Mouse (Mus musculus) stomach, embryonic 16.5 days (tissue): ENCODE data around the gene Tmem9b. TPM values are rescaled to one million over a fixed set of nuclear protein-coding genes. Genes with fewer than 3 reads are reported as not detected.

Source experiments
- ATAC-seq: fragments of 200-750 bp; cut with Nextera tagmentation; 2 replicates; pipeline ENCODE4 v1.8.0; 2017; ENCODE audit warnings: moderate number of reproducible peaks, moderate TSS enrichment; ENCODE audit not compliant: insufficient read depth, low FRiP score
- H3K27ac ChIP-seq: fragments of 300-500 bp; sonication (generic); 2 replicates; pipeline ENCODE4 v1.5.1; 2014; ENCODE audit warnings: low read length
- H3K27me3 ChIP-seq: fragments of 300-500 bp; sonication (generic); 2 replicates; pipeline ENCODE4 v1.6.1; 2014; ENCODE audit warnings: low read length, control low read depth, mixed read lengths; ENCODE audit not compliant: control insufficient read depth, insufficient read depth
- H3K36me3 ChIP-seq: fragments of 300-500 bp; sonication (generic); 2 replicates; pipeline ENCODE4 v1.6.1; 2014; ENCODE audit warnings: low read length; ENCODE audit not compliant: control insufficient read depth, insufficient read depth
- H3K4me1 ChIP-seq: fragments of 300-500 bp; sonication (generic); 2 replicates; pipeline ENCODE4 v1.6.1; 2014; ENCODE audit warnings: low read length, control low read depth, mixed read lengths; ENCODE audit not compliant: control insufficient read depth, insufficient read depth
- H3K4me2 ChIP-seq: fragments of 300-500 bp; sonication (generic); 2 replicates; pipeline ENCODE4 v1.6.1; 2014; ENCODE audit warnings: low read depth, low read length, mixed read lengths
- H3K4me3 ChIP-seq: fragments of 300-500 bp; sonication (generic); replicated peaks from 2 replicates; pipeline ENCODE4 v1.5.1; 2014; ENCODE audit warnings: mild to moderate bottlenecking, low read length
- H3K9ac ChIP-seq: fragments of 300-500 bp; sonication (generic); 2 replicates; pipeline ENCODE4 v1.6.1; 2014; ENCODE audit warnings: low read length
- H3K9me3 ChIP-seq: fragments of 300-500 bp; sonication (generic); replicated peaks from 2 replicates; pipeline ENCODE4 v1.6.1; 2016; ENCODE audit warnings: low read length, control low read depth; ENCODE audit not compliant: control insufficient read depth
- WGBS: fragments of 180-500 bp; shearing (Covaris S2); extraction: QIAGEN DNeasy Blood & Tissue Kit; methylation state at CpG from one replicate; pipeline ENCODE4 v1.1.7; 2014; 5-methylcytosine and 5-hydroxymethylcytosine counted together
- polyA plus RNA-seq: library from polyadenylated mRNA; unstranded; fragments of >200 nt; fragmentation: Nextera tagmentation; extraction: Ambion mirVana; gene quantifications from 2 replicates; pipeline ENCODE4 v1.2.1, GENCODE M21; 2015

Tmem9b gene
- polyA plus RNA-seq, 1 experiment from 2014 or later = 78.6 TPM

DNA sequence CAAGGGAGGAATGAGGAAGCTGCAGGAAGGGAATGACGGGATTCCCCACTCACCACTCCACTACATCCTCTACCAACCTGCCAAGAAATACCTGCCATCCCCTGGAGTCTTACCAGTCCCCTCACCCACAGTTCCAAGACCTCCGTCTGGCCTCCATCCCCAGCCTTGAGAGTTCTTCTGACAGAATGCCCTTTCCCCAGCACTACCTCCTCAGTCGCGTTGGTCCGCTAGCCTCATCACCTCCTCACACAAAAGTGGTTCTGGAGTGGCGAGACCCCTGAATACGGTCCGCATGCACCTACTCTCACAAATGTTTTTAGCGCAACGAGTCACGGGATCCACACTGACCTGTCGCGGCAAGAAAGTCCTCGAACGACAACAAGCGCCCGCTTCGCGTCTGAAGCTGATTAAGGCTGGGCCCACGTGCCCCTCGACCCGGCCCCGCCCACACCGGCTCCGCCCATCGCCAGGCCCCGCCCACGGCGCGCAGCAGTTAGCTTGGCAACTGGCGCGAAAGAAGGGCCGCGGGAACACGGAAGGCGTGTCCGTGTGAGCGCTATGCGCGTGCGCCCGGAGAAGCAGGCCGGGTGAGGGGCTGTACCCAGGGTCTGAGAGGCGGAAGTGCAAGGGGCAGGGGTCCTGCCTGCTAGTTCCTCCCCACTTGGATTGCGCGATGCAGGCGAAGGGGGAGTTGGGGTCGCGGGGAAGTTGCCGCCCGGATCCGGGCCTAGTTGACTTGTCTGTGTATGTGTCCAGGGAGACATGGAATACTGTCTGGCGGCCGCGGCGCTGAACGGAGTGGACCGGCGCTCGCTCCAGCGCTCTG, 49.3 kb downstream of the Tmem9b start, which contains the start of the genes St5 and Akip1:
TSS of gene St5 (minus strand) at position 416 of the 826 bp plus-strand sequence.
TSS of gene Akip1 (plus strand) at position 501 of the 826 bp plus-strand sequence.
- 0 out of 2 replicates have a peak, but pooled peaks cover 3% of the 10 kb centered on the region for H3K9me3 ChIP-seq
- peak within 1 kb of the TSS; percentile 92 for H3K4me2 ChIP-seq
- no peaks in the 10 kb centered on the region for H3K27me3 ChIP-seq
- 0 out of 2 replicates have a peak, but pooled peaks cover 3% of the 10 kb centered on the region for H3K36me3 ChIP-seq
- peak; percentile 97 for ATAC-seq
- H3K4me1 ChIP-seq = peaks cover 28% of the 10 kb centered on the region
- WGBS = under 1% methylated on average over 61 of the region's 61 CpGs
- H3K27ac ChIP-seq = peak within 1 kb of the TSS; percentile 85
- peak within 1 kb of the TSS; percentile 68 for H3K4me3 ChIP-seq
- peak within 1 kb of the TSS; percentile 82 for H3K9ac ChIP-seq

GRCm38 (mm10) chr7:109702721-109703120, 50.0 kb downstream of the Tmem9b start:
- 40% methylated on average over 4 of the region's 4 CpGs for WGBS
- Histone ChIP-seq H3K9me3 (0 out of 2 replicates have a peak, but pooled peaks cover 3% of the 10 kb centered on the region), H3K4me2 (peak overlapping the region; percentile 92), H3K27ac (no peak overlapping the region), H3K36me3 (no peaks in the 10 kb centered on the region), H3K9ac (no peak overlapping the region), H3K4me3 (peak overlapping the region; percentile 68), H3K4me1 (peaks cover 23% of the 10 kb centered on the region), H3K27me3 (no peaks in the 10 kb centered on the region)
- no peak for ATAC-seq

DNA sequence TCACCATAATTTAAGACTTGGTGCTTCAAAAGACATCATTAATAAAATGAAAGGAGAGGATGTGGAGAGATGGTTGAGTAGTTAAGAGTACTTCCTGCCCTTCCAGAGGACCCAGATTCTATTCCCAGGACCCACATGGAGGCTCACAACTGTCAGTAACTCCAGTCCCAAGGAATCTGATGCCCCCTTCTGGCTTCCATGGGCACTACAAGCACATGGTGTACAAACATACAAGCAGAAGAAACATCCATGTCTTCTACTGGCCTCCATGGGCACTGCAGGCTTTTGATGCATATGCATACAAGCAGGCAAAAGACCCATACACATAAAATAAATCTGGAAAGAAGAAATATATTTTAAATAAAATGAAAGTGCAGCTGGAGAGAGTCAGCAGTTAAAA, 52.5 kb downstream of the Tmem9b start:
- no peak overlapping the region for H3K4me3 ChIP-seq
- peaks cover 15% of the 10 kb centered on the region for H3K4me1 ChIP-seq
- H3K9ac ChIP-seq = no peak overlapping the region
- H3K27ac ChIP-seq = no peak overlapping the region
- no peak for ATAC-seq
- H3K27me3 ChIP-seq = no peaks in the 10 kb centered on the region
- H3K4me2 ChIP-seq = no peak overlapping the region
- 0 out of 2 replicates have a peak, but pooled peaks cover 3% of the 10 kb centered on the region for H3K9me3 ChIP-seq
- H3K36me3 ChIP-seq = no peaks in the 10 kb centered on the region

DNA sequence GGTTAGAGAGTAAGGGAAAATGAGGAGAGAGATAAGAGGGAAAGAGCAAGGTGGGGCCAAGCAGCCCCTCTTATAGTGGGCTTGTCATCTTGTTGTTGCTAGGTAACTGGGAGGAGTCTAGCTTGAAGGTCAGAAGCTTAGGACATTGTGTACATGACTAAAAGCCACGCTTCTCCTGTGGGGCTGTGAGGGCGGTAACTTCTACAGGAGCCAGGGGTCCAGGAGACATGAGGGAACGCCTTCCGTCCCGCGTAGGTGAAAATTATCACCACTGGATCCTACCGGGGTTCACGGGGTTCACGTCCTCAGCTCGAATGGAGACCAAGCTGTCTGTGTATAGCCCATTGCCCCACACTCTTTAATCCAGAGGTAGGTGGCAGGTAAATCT, 57.3 kb downstream of the Tmem9b start:
- H3K27ac ChIP-seq = no peak overlapping the region
- no peak for ATAC-seq
- H3K36me3 ChIP-seq = no peaks in the 10 kb centered on the region
- 0 out of 2 replicates have a peak, but pooled peaks cover 2% of the 10 kb centered on the region for H3K9me3 ChIP-seq
- WGBS = 88% methylated on average over 10 of the region's 10 CpGs
- H3K27me3 ChIP-seq = no peaks in the 10 kb centered on the region
- H3K9ac ChIP-seq = no peak overlapping the region
- no peak overlapping the region for H3K4me3 ChIP-seq
- 0 out of 2 replicates have a peak, but pooled peaks cover 3% of the 10 kb centered on the region for H3K4me1 ChIP-seq
- H3K4me2 ChIP-seq = no peak overlapping the region

DNA sequence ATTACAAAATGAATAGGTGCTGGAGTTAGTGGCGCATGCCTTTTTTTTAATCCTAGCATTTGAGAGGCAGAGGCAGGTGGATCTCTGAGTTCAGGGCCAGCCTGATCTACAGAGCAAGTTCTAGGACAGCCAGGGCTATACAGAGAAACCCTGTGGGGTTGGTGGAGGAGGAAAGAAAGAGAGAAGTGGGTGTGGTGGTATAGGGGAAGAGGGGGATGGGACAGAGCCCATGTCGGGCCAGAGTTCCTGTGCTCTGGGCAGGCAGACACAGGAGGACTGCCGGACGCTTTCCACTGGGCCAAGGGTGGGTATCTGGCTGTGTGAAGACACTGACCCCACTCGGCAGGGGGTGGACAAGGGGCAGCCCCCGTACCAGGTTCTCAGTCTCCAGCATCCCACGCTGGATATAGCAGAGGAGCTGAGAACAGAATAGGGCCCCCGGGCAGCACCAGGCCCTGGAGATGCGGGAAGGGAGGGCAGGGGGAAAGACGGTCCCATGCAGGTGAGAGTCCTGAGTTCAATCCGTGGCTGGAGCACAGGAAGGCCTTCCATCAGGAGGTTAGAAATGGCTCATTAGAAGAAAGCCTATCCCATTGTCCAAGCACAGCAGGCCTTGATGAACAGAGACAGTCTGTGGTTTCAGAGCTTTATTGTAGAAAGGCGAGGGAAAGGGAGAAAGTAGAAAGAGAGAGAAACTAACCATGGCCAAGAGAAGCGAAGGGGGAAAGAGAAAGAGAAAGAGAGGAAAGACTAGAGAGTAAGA, 57.9 kb downstream of the Tmem9b start:
- Histone ChIP-seq H3K27ac (no peak overlapping the region), H3K4me1 (0 out of 2 replicates have a peak, but pooled peaks cover 3% of the 10 kb centered on the region), H3K9me3 (no peaks in the 10 kb centered on the region), H3K36me3 (no peaks in the 10 kb centered on the region), H3K27me3 (no peaks in the 10 kb centered on the region), H3K4me3 (no peak overlapping the region), H3K4me2 (no peak overlapping the region), H3K9ac (no peak overlapping the region)
- 85% methylated on average over 13 of the region's 13 CpGs for WGBS
- ATAC-seq = no peak

DNA sequence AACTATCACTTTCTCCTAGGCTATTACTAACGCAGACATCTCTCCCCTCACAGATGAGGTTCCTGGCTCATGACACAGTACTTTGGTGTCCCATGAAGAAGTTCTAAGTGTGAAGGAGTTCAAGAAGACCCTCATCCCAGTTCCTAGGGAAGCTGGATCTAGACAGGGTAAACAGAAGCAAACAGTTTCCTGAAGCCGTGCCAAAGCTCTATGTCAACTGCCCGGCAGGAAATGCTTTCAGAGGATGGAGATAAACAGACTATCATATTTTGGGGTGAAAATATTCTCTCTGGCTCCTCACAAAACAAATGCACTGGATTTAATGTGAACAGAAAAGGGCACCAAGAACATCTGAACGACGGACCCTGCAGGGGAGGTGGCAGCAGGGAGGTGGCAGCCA, 61.7 kb downstream of the Tmem9b start:
- Histone ChIP-seq H3K4me1 (0 out of 2 replicates have a peak, but pooled peaks cover 3% of the 10 kb centered on the region), H3K4me2 (no peak overlapping the region), H3K4me3 (no peak overlapping the region), H3K9me3 (no peaks in the 10 kb centered on the region), H3K27me3 (no peaks in the 10 kb centered on the region), H3K9ac (no peak overlapping the region), H3K27ac (peak overlapping the region; percentile 25; the same call in 1 of the 2 replicates), H3K36me3 (no peaks in the 10 kb centered on the region)
- 61% methylated on average over 5 of the region's 5 CpGs for WGBS
- ATAC-seq = no peak

DNA sequence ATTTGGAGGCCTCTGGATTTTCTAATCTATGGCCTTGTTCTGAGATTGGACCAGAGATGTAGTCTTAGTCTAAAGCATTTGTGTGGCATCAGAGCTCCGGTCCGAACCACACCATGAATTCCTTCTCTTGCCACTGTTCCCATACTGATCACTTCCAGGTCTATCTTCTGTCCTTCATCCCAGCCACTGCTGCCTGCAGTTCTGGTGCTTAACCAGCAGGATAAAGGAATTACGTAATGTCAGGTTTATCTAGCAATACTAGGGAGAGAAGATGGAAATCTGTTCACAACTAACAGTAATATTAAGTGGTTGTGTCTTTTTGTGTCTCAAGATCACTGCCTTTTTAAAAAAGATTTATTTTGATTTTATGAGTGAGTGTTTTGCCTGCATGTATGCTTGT, 62.6 kb downstream of the Tmem9b start:
- H3K9me3 ChIP-seq = no peaks in the 10 kb centered on the region
- H3K9ac ChIP-seq = no peak overlapping the region
- H3K4me3 ChIP-seq = no peak overlapping the region
- no peaks in the 10 kb centered on the region for H3K27me3 ChIP-seq
- no peak overlapping the region for H3K27ac ChIP-seq
- 0 out of 2 replicates have a peak, but pooled peaks cover 3% of the 10 kb centered on the region for H3K4me1 ChIP-seq
- H3K4me2 ChIP-seq = no peak overlapping the region
- H3K36me3 ChIP-seq = no peaks in the 10 kb centered on the region
- no peak for ATAC-seq
- WGBS = 87% methylated on average over 3 of the region's 3 CpGs

DNA sequence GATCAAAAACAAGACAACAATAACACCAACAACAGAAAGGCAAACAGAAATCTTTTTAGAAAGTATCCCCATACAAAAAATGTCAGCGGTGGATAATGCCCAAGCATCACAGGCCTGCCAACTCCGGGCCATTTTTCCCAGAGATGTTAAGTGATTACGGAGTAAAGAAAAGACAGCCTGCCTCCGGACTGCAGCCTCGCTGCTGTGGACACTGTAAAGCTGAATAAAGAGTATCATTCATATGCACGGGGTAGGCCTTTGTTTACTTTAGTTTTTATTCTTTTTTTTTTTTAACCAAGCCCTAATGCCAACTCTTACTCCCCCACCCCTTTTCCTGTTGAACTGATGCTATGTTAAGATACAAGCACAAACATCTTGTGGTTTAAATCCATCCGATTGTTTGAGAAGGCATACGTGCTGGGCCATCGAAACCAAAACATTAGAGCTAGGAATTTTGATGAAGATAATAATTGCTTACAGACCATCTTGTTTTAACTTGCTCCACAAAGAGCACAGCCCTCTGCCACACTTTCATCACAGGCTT, 66.0 kb downstream of the Tmem9b start:
- Histone ChIP-seq H3K4me2 (peak overlapping the region; percentile 10; the same call in 1 of the 2 replicates), H3K27me3 (no peaks in the 10 kb centered on the region), H3K4me1 (0 out of 2 replicates have a peak, but pooled peaks cover 3% of the 10 kb centered on the region), H3K9me3 (no peaks in the 10 kb centered on the region), H3K4me3 (no peak overlapping the region), H3K36me3 (no peaks in the 10 kb centered on the region), H3K27ac (no peak overlapping the region), H3K9ac (no peak overlapping the region)
- WGBS = 21% methylated on average over 9 of the region's 9 CpGs
- no peak for ATAC-seq
